Mouse (Mus musculus): ENCODE results near the gene Fat2. TPM values are rescaled to one million over a fixed set of nuclear protein-coding genes. Genes with fewer than 3 reads are reported as not detected.
A peak's percentile ranks its signal among the peaks of the same experiment; 100 is the strongest.

Fat2 gene
- total RNA-seq, 2 experiments from 2014 or later, result 0.22 to 0.32 TPM

GRCm38 (mm10) chr11:55262000-55262399 is 74.4 kb downstream of the Fat2 start:
- intact Hi-C loops (cut with DNase I), result loop anchor here (5.0 kb wide), 1 partner anchor 125 kb away; no protein-coding TSS in a partner anchor
- no peak for DNase-seq (ENCODE audit: low spot score in 2 of 2)

- no peak for DNase-seq (ENCODE audit: low spot score in 2 of 2)
- intact Hi-C loops (cut with DNase I), result loop anchor here (5.0 kb wide), 1 partner anchor 126 kb away; no protein-coding TSS in a partner anchor
These were observed 75.3 kb downstream of the Fat2 start for GRCm38 (mm10) chr11:55261105-55261504.

- no peak for DNase-seq (ENCODE audit: low spot score in 2 of 2)
- intact Hi-C loops (cut with DNase I), result no loop called here
These were observed 83.0 kb downstream of the Fat2 start for GRCm38 (mm10) chr11:55253391-55253790.

DNA sequence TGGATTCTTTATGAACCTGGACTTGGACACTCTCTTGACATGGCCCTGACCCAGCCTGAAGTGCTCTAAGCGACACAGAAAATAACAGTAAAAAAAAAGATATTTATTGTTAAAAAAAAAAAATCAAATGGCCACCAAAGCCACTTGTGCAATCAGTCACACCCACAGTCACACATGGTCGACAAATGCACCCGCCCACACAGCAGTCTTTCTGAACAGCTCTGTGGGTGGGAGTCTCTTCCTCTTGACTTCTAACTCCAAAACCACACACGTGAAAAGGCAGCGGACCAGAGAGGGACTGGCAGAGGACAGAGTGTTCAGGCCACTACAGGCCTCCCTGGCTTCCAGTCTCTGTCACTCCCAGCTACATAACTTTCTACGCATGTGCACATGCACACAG is 85.8 kb downstream of the Fat2 start:
- DNase-seq (ENCODE audit: low spot score in 2 of 2), result peak in 1 of 2 experiments; percentile 23
- intact Hi-C loops (cut with DNase I), result no loop called here

DNA sequence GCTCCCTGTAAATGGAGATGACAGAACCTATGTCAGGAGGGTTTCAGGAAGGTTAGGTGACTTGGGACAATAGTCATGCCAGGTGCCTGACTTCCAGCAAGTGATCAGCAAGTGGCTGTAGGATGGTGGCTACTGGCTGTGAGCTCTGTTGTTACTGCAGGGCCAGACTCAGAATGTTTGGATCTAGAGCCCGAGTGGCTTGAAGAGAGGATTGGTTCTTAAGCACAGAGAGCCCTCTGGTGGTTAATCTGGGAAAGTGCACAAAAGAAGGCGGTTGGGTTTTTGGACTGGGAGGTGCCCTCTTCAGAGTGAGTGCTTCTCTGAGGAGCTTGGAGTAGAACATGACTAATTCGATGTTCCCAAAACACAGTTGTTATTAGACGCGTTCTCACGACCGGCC is 95.8 kb downstream of the Fat2 start:
- intact Hi-C loops (cut with DNase I), result no loop called here
- DNase-seq (ENCODE audit: low spot score in 2 of 2), result peak; percentile 77 to 80

DNA sequence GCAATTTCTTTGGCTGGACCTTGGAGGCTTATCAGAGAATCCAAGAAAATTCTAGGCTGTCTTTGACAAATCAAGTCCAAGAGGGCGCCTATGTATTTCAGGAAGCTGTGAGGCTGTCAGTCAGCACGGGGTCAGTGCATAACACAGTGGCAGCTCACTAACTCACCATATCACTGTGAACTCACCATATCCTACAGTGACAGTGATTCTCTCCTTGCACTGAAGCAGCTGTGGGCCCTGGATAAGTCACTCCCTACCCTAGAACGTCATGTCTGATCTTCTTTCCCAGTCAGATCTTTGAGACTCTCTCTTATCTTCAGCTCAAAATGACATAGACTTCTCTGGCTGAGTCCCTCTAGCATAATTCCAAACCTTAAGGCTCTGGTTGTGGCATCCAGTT is 96.9 kb downstream of the Fat2 start:
- no peak for DNase-seq (ENCODE audit: low spot score in 2 of 2)
- intact Hi-C loops (cut with DNase I), result loop anchor here (5.0 kb wide), 2 partner anchors 37 to 77 kb away; partner anchors contain the start of gene Slc36a1

GRCm38 (mm10) chr11:55236815-55237214 is 99.5 kb downstream of the Fat2 start:
- intact Hi-C loops (cut with DNase I), result loop anchor here (5.0 kb wide), 2 partner anchors 35 to 75 kb away; partner anchors contain the start of gene Slc36a1
- DNase-seq (ENCODE audit: low spot score in 2 of 2), result no peak

- intact Hi-C loops (cut with DNase I), result loop anchor here (5.0 kb wide), 2 partner anchors 32 to 72 kb away; partner anchors contain the start of gene Slc36a1
- no peak for DNase-seq (ENCODE audit: low spot score in 2 of 2)
These were observed 101.6 kb downstream of the Fat2 start for GRCm38 (mm10) chr11:55234791-55235190.

DNA sequence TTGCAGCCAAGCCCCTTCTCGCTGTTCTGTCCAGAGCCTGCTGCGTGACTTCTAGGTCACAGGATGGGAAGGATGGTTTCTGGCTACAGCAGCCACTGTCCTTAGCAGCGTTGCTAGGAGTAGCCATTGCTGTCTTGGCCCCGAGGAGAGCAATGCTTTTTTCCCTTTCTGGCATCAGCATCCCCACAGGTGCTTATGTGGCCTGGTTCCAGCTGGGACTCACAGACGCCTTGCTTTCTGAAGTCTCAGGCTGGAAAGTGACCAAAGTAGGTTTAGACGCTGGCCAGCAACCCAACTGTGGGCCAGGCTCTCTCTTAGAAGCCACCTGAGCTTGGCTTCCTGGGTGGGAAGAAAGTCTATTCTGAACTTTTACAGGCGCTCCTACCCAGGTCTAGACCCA is 102.1 kb downstream of the Fat2 start:
- intact Hi-C loops (cut with DNase I), result no loop called here

DNA sequence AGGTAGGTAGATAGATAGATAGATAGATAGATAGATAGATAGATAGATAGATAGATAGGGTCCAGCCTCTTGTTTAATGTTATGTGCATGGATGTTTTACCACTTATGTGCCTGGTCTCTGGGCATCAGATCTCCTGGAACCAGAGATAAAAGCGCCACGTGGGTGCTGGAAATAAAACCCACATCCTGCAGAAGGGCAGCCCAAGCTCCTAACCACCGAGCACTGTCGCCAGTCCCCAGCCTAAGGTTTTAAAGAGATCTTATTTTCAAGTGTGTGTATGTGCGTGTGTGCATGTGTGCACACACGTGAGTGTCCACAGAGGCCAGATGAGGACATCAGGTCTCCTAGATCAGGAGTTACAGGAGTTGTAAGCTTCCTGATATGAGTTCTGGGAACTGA is 105.3 kb downstream of the Fat2 start:
- intact Hi-C loops (cut with DNase I), result no loop called here
- DNase-seq (ENCODE audit: low spot score in 2 of 2), result no peak

More for the DNA sequence above, 102.1 kb downstream of the Fat2 start:
- DNase-seq (ENCODE audit: low spot score in 2 of 2), result no peak

DNA sequence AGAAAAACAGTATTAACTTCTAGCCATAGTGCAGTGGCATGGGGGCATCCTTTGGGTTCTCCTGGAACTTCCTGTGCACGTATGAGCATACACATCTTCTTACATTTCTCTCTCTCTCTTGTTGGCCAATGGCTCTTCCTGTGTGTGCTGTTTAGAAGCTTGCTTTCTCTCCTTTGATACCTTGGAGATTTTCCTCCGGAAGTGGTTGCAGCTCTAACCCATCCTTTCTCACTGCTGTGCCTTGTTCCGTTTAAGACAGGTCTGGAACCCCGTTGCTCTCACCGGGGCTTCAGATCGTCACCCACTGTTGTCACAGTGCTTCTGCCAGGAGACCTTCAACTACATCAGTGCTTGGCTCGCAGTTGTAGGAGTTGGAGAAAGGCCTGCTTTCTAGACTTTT is 115.1 kb downstream of the Fat2 start:
- no peak for DNase-seq (ENCODE audit: low spot score in 2 of 2)
- intact Hi-C loops (cut with DNase I), result no loop called here

DNA sequence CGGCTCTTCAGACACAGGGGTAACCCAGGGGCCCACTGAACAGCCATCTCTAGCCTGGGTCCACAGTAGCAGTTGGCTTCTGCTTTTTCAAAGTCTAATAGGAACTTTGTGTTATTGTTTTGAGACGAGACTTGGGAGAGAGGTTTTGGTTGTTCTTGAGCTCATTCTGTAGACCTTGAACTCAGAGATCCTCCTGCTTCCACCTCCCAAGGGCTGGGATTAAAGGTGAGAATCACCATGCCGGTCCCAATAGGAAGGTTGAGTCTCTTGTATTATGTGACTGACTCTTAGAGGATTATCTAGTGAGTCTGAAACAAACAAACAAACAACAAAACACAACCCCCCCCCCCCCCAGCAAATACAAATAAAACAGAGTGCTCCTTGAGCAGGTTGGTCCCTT is 117.9 kb downstream of the Fat2 start:
- DNase-seq (ENCODE audit: low spot score in 2 of 2), result no peak
- intact Hi-C loops (cut with DNase I), result no loop called here

DNA sequence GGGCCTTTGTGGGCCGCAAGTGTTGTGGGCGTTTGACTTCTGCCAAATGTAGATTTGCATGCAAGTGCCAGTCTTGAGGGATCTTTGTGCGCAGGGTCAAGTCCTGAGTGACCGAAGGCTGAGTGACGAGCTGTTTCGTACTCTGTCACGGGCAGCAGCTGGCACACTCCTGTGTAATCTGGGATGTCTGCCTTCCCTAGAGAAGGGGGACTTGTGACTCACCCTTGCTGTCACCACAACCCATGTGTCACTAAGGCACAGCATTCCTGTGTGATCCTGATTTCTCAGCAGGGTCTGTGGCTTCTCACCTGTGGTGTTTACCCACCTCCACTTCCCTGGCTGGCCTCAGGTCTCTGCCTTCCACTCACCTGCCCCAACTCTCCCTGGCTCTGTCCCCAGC is 118.5 kb downstream of the Fat2 start:
- intact Hi-C loops (cut with DNase I), result no loop called here
- no peak for DNase-seq (ENCODE audit: low spot score in 2 of 2)

- no peak for DNase-seq (ENCODE audit: low spot score in 2 of 2)
These were observed 118.9 kb downstream of the Fat2 start for GRCm38 (mm10) chr11:55217418-55217817.

GRCm38 (mm10) chr11:55216830-55217229 is 119.5 kb downstream of the Fat2 start:
- intact Hi-C loops (cut with DNase I), result no loop called here
- peak; percentile 47 to 54 for DNase-seq (ENCODE audit: low spot score in 2 of 2)

More at GRCm38 (mm10) chr11:55217418-55217817, 118.9 kb downstream of the Fat2 start:
- intact Hi-C loops (cut with DNase I), result no loop called here

GRCm38 (mm10) chr11:55216061-55216460 is 120.3 kb downstream of the Fat2 start:
- DNase-seq (ENCODE audit: low spot score in 2 of 2), result no peak
- intact Hi-C loops (cut with DNase I), result no loop called here

DNA sequence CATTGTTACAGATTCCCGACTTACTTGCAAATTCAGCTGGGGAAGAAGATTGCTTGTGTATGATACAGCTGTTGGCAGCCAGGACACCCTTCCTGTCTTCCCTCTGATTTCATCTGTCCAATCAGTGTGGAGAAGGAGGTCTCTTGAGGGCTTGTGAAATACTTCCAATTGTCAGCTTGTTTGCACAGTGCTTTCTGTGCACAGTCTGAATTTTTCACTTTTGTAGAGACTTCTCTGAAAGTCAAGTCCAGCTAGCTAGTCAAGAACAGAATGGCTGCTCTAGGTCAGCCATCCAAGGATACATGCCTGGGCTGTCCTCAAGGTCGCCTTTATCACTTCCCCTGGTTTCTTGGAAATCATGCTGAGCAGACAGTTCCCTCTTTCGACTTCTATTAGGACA is 121.4 kb downstream of the Fat2 start:
- no peak for DNase-seq (ENCODE audit: low spot score in 2 of 2)
- intact Hi-C loops (cut with DNase I), result no loop called here

DNA sequence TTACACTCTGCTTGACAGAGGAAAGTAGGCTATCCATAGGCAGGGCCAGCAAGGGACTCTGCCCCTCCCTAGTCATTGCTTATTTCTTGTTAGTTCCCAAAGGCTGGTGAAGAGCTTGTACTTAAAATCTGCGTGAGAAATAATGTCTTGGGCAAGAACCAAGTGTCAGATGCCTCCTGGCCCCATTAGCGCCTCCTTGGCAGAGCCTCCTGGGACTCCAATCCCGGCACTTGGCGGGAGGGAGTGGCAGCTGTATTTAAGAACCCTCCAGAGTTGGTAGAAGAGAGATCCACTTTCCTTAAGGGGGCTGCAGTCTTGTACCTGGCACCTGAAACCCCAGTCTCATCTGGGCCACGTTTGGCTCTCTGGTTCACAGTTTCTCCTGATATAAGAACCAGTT is 122.2 kb downstream of the Fat2 start:
- intact Hi-C loops (cut with DNase I), result no loop called here
- DNase-seq (ENCODE audit: low spot score in 2 of 2), result no peak

GRCm38 (mm10) chr11:55213518-55213917 is 122.8 kb downstream of the Fat2 start:
- no peak for DNase-seq (ENCODE audit: low spot score in 2 of 2)
- intact Hi-C loops (cut with DNase I), result no loop called here

DNA sequence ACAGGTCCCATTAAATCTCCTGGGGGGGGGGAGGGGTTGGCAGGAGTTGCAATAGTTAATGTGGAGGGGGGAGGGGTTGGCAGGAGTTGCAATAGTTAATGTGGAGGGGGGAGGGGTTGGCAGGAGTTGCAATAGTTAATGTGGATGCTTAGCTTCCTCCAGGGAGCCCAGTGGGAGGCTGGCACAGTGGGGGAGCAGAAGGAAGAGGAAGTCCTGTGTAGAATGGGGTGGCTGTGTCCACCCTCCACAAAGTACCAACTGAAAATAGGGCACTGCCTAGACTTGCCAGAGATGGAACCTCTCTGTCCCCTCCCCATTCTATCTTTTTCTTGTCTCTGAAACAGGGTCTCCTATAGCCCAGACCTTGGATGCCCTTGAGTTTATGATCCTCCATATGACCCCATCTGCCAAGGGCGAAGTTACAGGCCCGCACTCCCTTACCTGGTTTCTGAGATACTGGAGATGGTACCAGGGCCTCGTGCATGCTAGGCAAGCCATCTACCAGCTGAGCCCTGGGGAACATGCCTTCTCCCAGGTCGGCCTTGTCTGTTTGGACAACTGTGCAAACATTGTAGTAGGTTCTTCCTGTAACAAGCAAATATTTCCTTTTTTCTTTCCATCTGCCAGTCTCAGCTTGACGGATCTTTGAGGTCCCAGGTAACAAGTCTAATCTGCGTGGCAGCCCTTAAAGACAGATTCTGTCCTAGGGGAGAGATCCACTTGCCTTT is 126.6 kb downstream of the Fat2 start:
- intact Hi-C loops (cut with DNase I), result no loop called here
- DNase-seq (ENCODE audit: low spot score in 2 of 2), result no peak

GRCm38 (mm10) chr11:55209032-55209431 is 127.3 kb downstream of the Fat2 start:
- DNase-seq (ENCODE audit: low spot score in 2 of 2), result no peak
- intact Hi-C loops (cut with DNase I), result no loop called here
